Mouse (Mus musculus) right cerebral cortex, adult 2 months (tissue): ENCODE results near the gene Fkbp2.
A peak's percentile ranks its signal among the peaks of the same experiment; 100 is the strongest.
"Not testable (repeated sequence)": the region's sequence is repeated elsewhere in the genome, so short reads cannot be mapped to it uniquely, and the experiment has no call there.

Experiments used
- DNase-seq, 2 experiments: peaks; one replicate each; pipeline ENCODE4 v3.0.0; 2021 to 2022; ENCODE audit warnings: low spot score in 2 of 2

Gene Fkbp2

GRCm38 (mm10) chr19:6991166-6991565 is 10.9 kb upstream of the Fkbp2 start:
- DNase-seq, result not testable (repeated sequence)

GRCm38 (mm10) chr19:6990712-6991111 is 10.4 kb upstream of the Fkbp2 start:
- no peak for DNase-seq

- DNase-seq, result no peak
Measured at GRCm38 (mm10) chr19:6989251-6989650, 8.9 kb upstream of the Fkbp2 start.

GRCm38 (mm10) chr19:6987904-6988285 is 7.6 kb upstream of the Fkbp2 start:
- no peak for DNase-seq

GRCm38 (mm10) chr19:6987061-6987903 is 7.0 kb upstream of the Fkbp2 start, which contains the start of gene Vegfb:
Vegfb (minus strand) TSS chr19:6987651.
- peak in 1 of 2 experiments; percentile 55 for DNase-seq

GRCm38 (mm10) chr19:6985951-6986708 is 5.8 kb upstream of the Fkbp2 start:
- DNase-seq, result no peak

GRCm38 (mm10) chr19:6985300-6985699 is 5.0 kb upstream of the Fkbp2 start:
- DNase-seq, result no peak

- DNase-seq, result no peak
Measured at GRCm38 (mm10) chr19:6983621-6984020, 3.3 kb upstream of the Fkbp2 start.

- DNase-seq, result no peak
Measured at GRCm38 (mm10) chr19:6981465-6981864, 1.2 kb upstream of the Fkbp2 start.

GRCm38 (mm10) chr19:6979486-6980380 is 568 bp downstream of the Fkbp2 start:
- peak; percentile 98 for DNase-seq

GRCm38 (mm10) chr19:6979001-6979479 is 1.3 kb downstream of the Fkbp2 start:
- DNase-seq, result peak in 1 of 2 experiments; percentile 59

- DNase-seq, result no peak
Measured at GRCm38 (mm10) chr19:6978639-6978974, 1.7 kb downstream of the Fkbp2 start.

- DNase-seq, result no peak
Measured at GRCm38 (mm10) chr19:6977759-6978638, 2.3 kb downstream of the Fkbp2 start.

GRCm38 (mm10) chr19:6975537-6976521 is 4.5 kb downstream of the Fkbp2 start, which contains the start of gene Plcb3:
Plcb3 (minus strand) TSS chr19:6976470.
- peak; percentile 55 to 59 for DNase-seq

GRCm38 (mm10) chr19:6974211-6975205 is 5.8 kb downstream of the Fkbp2 start, which contains the start of gene Ppp1r14b:
Ppp1r14b (plus strand) TSS chr19:6974968.
- DNase-seq, result peak; percentile 76 to 88

- DNase-seq, result no peak
Measured at GRCm38 (mm10) chr19:6973581-6974190, 6.6 kb downstream of the Fkbp2 start.

- no peak for DNase-seq
Measured at GRCm38 (mm10) chr19:6972247-6972917, 7.9 kb downstream of the Fkbp2 start.
